Mouse (Mus musculus) MEL (cell line): Measurements from ENCODE around the gene Tuba4a. TPM values are rescaled to one million over a fixed set of nuclear protein-coding genes. Genes with fewer than 3 reads are reported as not detected.

Source experiments
- DNase-seq: peaks from one replicate; pipeline ENCODE4 v3.0.0; 2011; ENCODE audit warnings: low read depth, low spot score
- H3K27ac ChIP-seq: 2 replicates; pipeline ENCODE4 v1.5.1; 2012; ENCODE audit warnings: low read depth, mild to moderate bottlenecking, control low read depth, low read length, moderate library complexity; ENCODE audit not compliant: control insufficient read depth
- H3K27me3 ChIP-seq, 2 experiments: fragments of 150-350 bp in 1 of 2; sonication (generic) in 1 of 2; 2 replicates each; pipeline ENCODE4 v1.6.1; 2012; ENCODE audit warnings: low read length in 2 of 2, mild to moderate bottlenecking in 2 of 2, improper control_type of control experiment in 1 of 2, moderate library complexity in 1 of 2; ENCODE audit not compliant: insufficient read depth in 2 of 2, control insufficient read depth in 1 of 2
- H3K36me3 ChIP-seq, 2 experiments: 2 replicates each; pipeline ENCODE4 v1.6.1; 2012 to 2014; ENCODE audit warnings: low read length in 2 of 2, improper control_type of control experiment in 1 of 2, inconsistent platforms in 1 of 2, mild to moderate bottlenecking in 1 of 2; ENCODE audit not compliant: insufficient read depth in 2 of 2, control insufficient read depth in 1 of 2
- H3K4me1 ChIP-seq, 2 experiments: fragments of 150-350 bp in 1 of 2; sonication (generic) in 1 of 2; 2 replicates each; pipeline ENCODE4 v1.6.1; 2012; ENCODE audit warnings: low read length in 2 of 2, improper control_type of control experiment in 1 of 2, mild to moderate bottlenecking in 1 of 2; ENCODE audit not compliant: insufficient read depth in 2 of 2, control insufficient read depth in 1 of 2
- H3K4me3 ChIP-seq, 2 experiments: fragments of 150-350 bp in 1 of 2; sonication (generic) in 1 of 2; 2 replicates each; pipeline ENCODE4 v1.5.1; 2012; ENCODE audit warnings: low read depth in 2 of 2, low read length in 2 of 2, mild to moderate bottlenecking in 2 of 2, moderate library complexity in 2 of 2, control low read depth in 1 of 2, improper control_type of control experiment in 1 of 2; ENCODE audit not compliant: control insufficient read depth in 1 of 2, insufficient read depth in 1 of 2
- H3K79me2 ChIP-seq: 2 replicates; pipeline ENCODE4 v1.6.1; 2012; ENCODE audit warnings: mild to moderate bottlenecking, low read length, moderate library complexity; ENCODE audit not compliant: control insufficient read depth, poor library complexity, insufficient read depth
- H3K9ac ChIP-seq: 2 replicates; pipeline ENCODE4 v1.6.1; 2012; ENCODE audit warnings: low read depth, mild to moderate bottlenecking, control low read depth, low read length, moderate library complexity; ENCODE audit not compliant: control insufficient read depth, poor library complexity, severe bottlenecking
- H3K9me3 ChIP-seq: fragments of 150-350 bp; sonication (generic); replicated peaks from 2 replicates; pipeline ENCODE4 v1.6.1; 2012; ENCODE audit warnings: mild to moderate bottlenecking, low read length, improper control_type of control experiment, moderate library complexity; ENCODE audit not compliant: insufficient read depth
- CTCF ChIP-seq, 3 experiments: IDR thresholded peaks in 2 of 3; conservative IDR thresholded peaks in 1 of 3; 2 replicates each; pipeline ENCODE4 v1.5.1; 2011 to 2012; ENCODE audit warnings: low read length in 3 of 3, low read depth in 2 of 3, mild to moderate bottlenecking in 2 of 3, improper control_type of control experiment in 1 of 3, inconsistent platforms in 1 of 3, mixed read lengths in 1 of 3, moderate library complexity in 1 of 3; ENCODE audit not compliant: control insufficient read depth in 1 of 3, insufficient read depth in 1 of 3, poor library complexity in 1 of 3, severe bottlenecking in 1 of 3
- EP300 ChIP-seq, 2 experiments: IDR thresholded peaks; 2 replicates each; pipeline ENCODE4 v1.6.1; 2011; ENCODE audit warnings: improper control_type of control experiment in 2 of 2, low read length in 2 of 2, low read depth in 1 of 2, mild to moderate bottlenecking in 1 of 2
- ETS1 ChIP-seq: IDR thresholded peaks from 2 replicates; pipeline ENCODE4 v1.6.1; 2012; ENCODE audit warnings: low read depth, mild to moderate bottlenecking, inconsistent platforms, low read length, improper control_type of control experiment, moderate library complexity
- GABPA ChIP-seq: IDR thresholded peaks from 2 replicates; pipeline ENCODE4 v1.6.1; 2012; ENCODE audit warnings: low read depth, mild to moderate bottlenecking, inconsistent platforms, low read length, improper control_type of control experiment, moderate library complexity
- MAFK ChIP-seq: IDR thresholded peaks from 2 replicates; pipeline ENCODE4 v1.6.1; 2011; ENCODE audit warnings: low read depth, mild to moderate bottlenecking, low read length, improper control_type of control experiment, borderline replicate concordance
- MEF2A ChIP-seq: IDR thresholded peaks from 2 replicates; pipeline ENCODE4 v1.6.1; 2014; ENCODE audit warnings: low read depth, mild to moderate bottlenecking, inconsistent platforms, low read length, improper control_type of control experiment; ENCODE audit not compliant: poor library complexity, insufficient replicate concordance, severe bottlenecking; ENCODE audit errors: extremely low read depth
- MXI1 ChIP-seq: IDR thresholded peaks from 2 replicates; pipeline ENCODE4 v1.6.1; 2011; ENCODE audit warnings: mild to moderate bottlenecking, low read depth, low read length, improper control_type of control experiment
- MYB ChIP-seq: IDR thresholded peaks from 2 replicates; pipeline ENCODE4 v1.6.1; 2011; ENCODE audit warnings: mild to moderate bottlenecking, low read depth, low read length, improper control_type of control experiment
- POLR2A ChIP-seq, 2 experiments: IDR thresholded peaks; 2 replicates each; pipeline ENCODE4 v1.6.1; 2011 to 2012; ENCODE audit warnings: low read length in 2 of 2, mild to moderate bottlenecking in 2 of 2, control low read depth in 1 of 2, improper control_type of control experiment in 1 of 2, low read depth in 1 of 2, moderate library complexity in 1 of 2; ENCODE audit not compliant: control insufficient read depth in 1 of 2, insufficient read depth in 1 of 2, poor library complexity in 1 of 2
- RAD21 ChIP-seq: IDR thresholded peaks from 2 replicates; pipeline ENCODE4 v1.6.1; 2011; ENCODE audit warnings: mild to moderate bottlenecking, low read depth, low read length, improper control_type of control experiment
- RCOR1 ChIP-seq: IDR thresholded peaks from 2 replicates; pipeline ENCODE4 v1.6.1; 2012; ENCODE audit warnings: low read depth, mild to moderate bottlenecking, inconsistent platforms, low read length, improper control_type of control experiment
- SIN3A ChIP-seq: IDR thresholded peaks from 2 replicates; pipeline ENCODE4 v1.6.1; 2012; ENCODE audit warnings: low read length, improper control_type of control experiment, inconsistent platforms
- SMC3 ChIP-seq: IDR thresholded peaks from 2 replicates; pipeline ENCODE4 v1.6.1; 2011; ENCODE audit warnings: low read depth, low read length, improper control_type of control experiment
- TAL1 ChIP-seq: IDR thresholded peaks from 2 replicates; pipeline ENCODE4 v1.6.1; 2012; ENCODE audit warnings: mild to moderate bottlenecking, inconsistent platforms, low read length, moderate library complexity, mixed read lengths
- TBP ChIP-seq: IDR thresholded peaks from 2 replicates; pipeline ENCODE4 v1.8.0; 2011; ENCODE audit warnings: low read depth, low read length, improper control_type of control experiment
- TCF12 ChIP-seq: IDR thresholded peaks from 2 replicates; pipeline ENCODE4 v1.6.1; 2014; ENCODE audit warnings: low read depth, mild to moderate bottlenecking, inconsistent platforms, low read length, improper control_type of control experiment, moderate library complexity
- UBTF ChIP-seq: IDR thresholded peaks from 2 replicates; pipeline ENCODE4 v1.6.1; 2012; ENCODE audit warnings: low read depth, mild to moderate bottlenecking, inconsistent platforms, low read length, improper control_type of control experiment, moderate library complexity, borderline replicate concordance; ENCODE audit not compliant: insufficient read depth
- polyA plus RNA-seq, 2 experiments: library from polyadenylated mRNA; stranded (reverse) in 1 of 2; unstranded in 1 of 2; fragments of >175 nt in 1 of 2; fragments of >200 nt in 1 of 2; gene quantifications; 2 replicates each; pipeline versions ENCODE4 v1.2.1 to v1.2.4; 2012; ENCODE audit warnings: low replicate concordance in 2 of 2, low read depth in 1 of 2; ENCODE audit not compliant: insufficient read length in 2 of 2, insufficient read depth in 1 of 2, missing spikeins in 1 of 2
- total RNA-seq: library from RNA; depleted of rRNA; stranded (reverse); fragments of 300-350 nt; gene quantifications from 2 replicates; pipeline ENCODE4 v1.2.3, GENCODE M21; 2012

Gene Tuba4a
- total and polyA plus RNA-seq, 3 experiments = 385 to 439 TPM; not detected in 1

DNA sequence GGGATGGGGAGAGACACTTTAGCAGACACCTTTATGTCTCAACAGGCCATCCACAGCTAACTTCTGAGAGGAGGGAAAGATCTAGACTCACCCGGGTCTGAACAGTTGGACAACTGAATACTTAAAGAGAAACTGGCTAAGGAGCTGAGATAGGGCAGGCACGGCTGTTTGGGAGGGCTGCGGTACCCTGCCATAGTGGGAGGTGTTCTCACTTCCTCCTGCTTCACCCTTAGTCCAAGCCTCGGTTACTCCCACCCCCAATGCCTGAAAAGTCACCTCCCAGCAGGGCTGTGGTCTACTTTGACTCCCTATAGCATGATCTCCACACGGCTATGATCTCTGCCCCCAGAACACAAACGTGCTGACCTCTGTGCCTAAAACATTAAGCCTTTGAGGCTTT, 3.9 kb upstream of the Tuba4a start:
- Histone ChIP-seq H3K79me2 (peaks cover 6% of the 10 kb centered on the region), H3K36me3 (peaks cover 0 to 48% of the 10 kb centered on the region in 2 experiments; a peak in 2 of 4 replicates), H3K4me1 (peaks cover 38 to 52% of the 10 kb centered on the region in 2 experiments), H3K4me3 (peak overlapping the region; percentile 35 to 66), H3K9me3 (no peaks in the 10 kb centered on the region)
- peak; percentile 72 for DNase-seq
- TF ChIP-seq TBP = no peak
- no peak for TF ChIP-seq CTCF (IDR thresholded peaks at IDR 0.05 in 2 of 3, conservative IDR thresholded peaks at IDR 0.05 in 1 of 3; ENCODE audit: control insufficient read depth in 1 of 3, insufficient read depth in 1 of 3, low read depth in 2 of 3, low read length in 3 of 3, poor library complexity in 1 of 3, severe bottlenecking in 1 of 3)
- TF ChIP-seq POLR2A (IDR thresholded peaks at IDR 0.05; ENCODE audit: control insufficient read depth in 1 of 2, insufficient read depth in 1 of 2, low read depth in 1 of 2, low read length in 2 of 2, poor library complexity in 1 of 2) = peak in 1 of 2 experiments; percentile 33; a peak in 1 of 4 replicates
- no peak for TF ChIP-seq MEF2A
- TF ChIP-seq MXI1 = no peak
- TF ChIP-seq TCF12 = no peak
- no peak for TF ChIP-seq TAL1
- peak in 1 of 2 experiments; percentile 24; a peak in 1 of 4 replicates for TF ChIP-seq EP300 (IDR thresholded peaks at IDR 0.05; ENCODE audit: low read depth in 1 of 2, low read length in 2 of 2)
- 0 out of 2 replicates have a peak, but pooled peaks have one; percentile 11 for TF ChIP-seq ETS1
- TF ChIP-seq MAFK = no peak
- no peak for TF ChIP-seq MYB
- TF ChIP-seq SIN3A = no peak
- no peak for TF ChIP-seq GABPA
- TF ChIP-seq SMC3 = no peak
- TF ChIP-seq RCOR1 = peak; percentile 43; the same call in 1 of the 2 replicates
- TF ChIP-seq, all 39 proteins: peak for 4
- Histone ChIP-seq H3K27me3 (no peaks in the 10 kb centered on the region), H3K27ac (peak overlapping the region; percentile 70), H3K9ac (peak overlapping the region; percentile 51)

DNA sequence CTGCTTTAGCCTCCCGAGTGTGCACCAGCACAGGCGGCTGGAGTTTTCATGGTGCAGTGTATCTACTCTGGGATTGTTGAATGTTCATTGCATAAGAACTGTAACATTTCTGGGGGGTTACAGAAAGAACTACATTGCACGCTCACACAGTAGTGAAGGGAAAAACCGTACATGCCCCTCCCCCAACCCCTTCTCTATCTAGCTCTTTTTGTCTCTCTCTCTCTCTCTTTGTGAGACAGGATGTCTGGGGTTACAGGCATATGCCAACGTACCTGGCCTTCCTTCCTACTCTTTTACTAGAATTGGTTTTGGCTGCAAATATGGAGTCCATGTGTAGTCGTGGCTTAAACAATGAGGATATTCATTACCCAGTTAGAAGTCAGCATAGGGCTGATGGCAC, 3.3 kb upstream of the Tuba4a start:
- Histone ChIP-seq H3K27ac (peak overlapping the region; percentile 70), H3K4me1 (peaks cover 36 to 51% of the 10 kb centered on the region in 2 experiments), H3K36me3 (peaks cover 0 to 43% of the 10 kb centered on the region in 2 experiments; a peak in 2 of 4 replicates), H3K9ac (peak overlapping the region; percentile 51), H3K9me3 (no peaks in the 10 kb centered on the region), H3K27me3 (no peaks in the 10 kb centered on the region), H3K4me3 (peak overlapping the region; percentile 35 to 66), H3K79me2 (peaks cover 12% of the 10 kb centered on the region)
- no peak for DNase-seq
- TF ChIP-seq POLR2A (IDR thresholded peaks at IDR 0.05; ENCODE audit: control insufficient read depth in 1 of 2, insufficient read depth in 1 of 2, low read depth in 1 of 2, low read length in 2 of 2, poor library complexity in 1 of 2) = no peak
- TF ChIP-seq SIN3A = no peak
- no peak for TF ChIP-seq CTCF (IDR thresholded peaks at IDR 0.05 in 2 of 3, conservative IDR thresholded peaks at IDR 0.05 in 1 of 3; ENCODE audit: control insufficient read depth in 1 of 3, insufficient read depth in 1 of 3, low read depth in 2 of 3, low read length in 3 of 3, poor library complexity in 1 of 3, severe bottlenecking in 1 of 3)
- no peak for TF ChIP-seq RAD21
- TF ChIP-seq UBTF = no peak
